Mouse (Mus musculus): ENCODE data around the gene Smarca1. TPM values are rescaled to one million over a fixed set of nuclear protein-coding genes. Genes with fewer than 3 reads are reported as not detected.

Smarca1 gene
- polyA plus RNA-seq, 1 experiment from 2014 or later: 47.1 TPM

DNA sequence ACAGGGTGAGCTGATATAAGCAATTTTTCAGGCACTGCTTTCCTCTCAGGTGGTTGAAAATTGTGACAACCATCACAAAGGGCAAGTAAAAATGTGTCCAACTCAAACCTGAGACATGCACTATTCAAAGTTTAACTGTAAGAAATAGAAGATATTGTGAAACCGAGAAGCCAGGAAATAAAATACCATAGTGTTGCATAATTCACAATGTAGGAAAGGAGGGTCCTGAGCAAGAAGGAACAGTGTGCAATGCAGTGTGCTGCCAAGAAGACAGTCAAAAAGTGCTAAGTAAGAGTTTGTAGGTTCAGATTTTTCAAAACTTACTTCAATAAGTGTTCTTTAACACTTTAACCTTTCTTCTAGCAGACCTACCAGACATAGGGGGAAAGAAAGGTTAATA is 128.3 kb downstream of the Smarca1 start:
- H3K4me1 ChIP-seq (replicated peaks): no peaks in the 10 kb centered on the region
- ATAC-seq (ENCODE audit: insufficient number of reproducible peaks, insufficient read depth, low FRiP score, low TSS enrichment, low read depth): no peak
- no peaks in the 10 kb centered on the region for H3K27me3 ChIP-seq
- no peak overlapping the region for H3K27ac ChIP-seq
- no peak overlapping the region for H3K4me3 ChIP-seq (replicated peaks)
- no peak overlapping the region for H3K4me2 ChIP-seq
- no peaks in the 10 kb centered on the region for H3K9me3 ChIP-seq
- WGBS: 89% methylated on average over 1 of the region's 1 CpGs
- H3K9ac ChIP-seq (replicated peaks): no peak overlapping the region
- H3K36me3 ChIP-seq: no peaks in the 10 kb centered on the region

DNA sequence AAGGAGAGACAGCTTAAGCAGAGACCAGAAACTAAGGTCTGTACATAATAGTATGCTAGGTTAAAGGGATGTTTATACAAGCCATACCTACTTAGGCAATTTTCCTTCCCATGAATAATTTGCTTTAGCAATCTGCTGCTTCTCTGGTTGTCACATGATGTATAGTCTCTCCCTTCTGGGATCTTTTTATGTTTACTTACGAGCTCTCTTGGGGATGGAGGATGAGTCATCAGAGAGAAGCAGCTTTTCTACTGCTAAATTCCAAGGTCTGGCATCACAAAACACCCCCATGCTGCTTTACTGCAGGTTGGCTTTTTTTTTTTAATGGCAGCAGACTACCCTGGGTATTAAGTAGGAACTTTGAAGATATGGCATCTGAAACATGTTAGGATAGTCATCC is 132.6 kb downstream of the Smarca1 start:
- H3K9me3 ChIP-seq: no peaks in the 10 kb centered on the region
- no peaks in the 10 kb centered on the region for H3K36me3 ChIP-seq
- H3K4me1 ChIP-seq (replicated peaks): no peaks in the 10 kb centered on the region
- no peak overlapping the region for H3K4me2 ChIP-seq
- 48% methylated on average over 1 of the region's 1 CpGs for WGBS
- H3K9ac ChIP-seq (replicated peaks): no peak overlapping the region
- H3K4me3 ChIP-seq (replicated peaks): no peak overlapping the region
- H3K27me3 ChIP-seq: no peaks in the 10 kb centered on the region
- no peak overlapping the region for H3K27ac ChIP-seq
- ATAC-seq (ENCODE audit: insufficient number of reproducible peaks, insufficient read depth, low FRiP score, low TSS enrichment, low read depth): no peak

Other genes with a start within 250 kb of the Smarca1 start
- gene Ocrl, start 19.4 kb upstream of the Smarca1 start, polyA plus RNA-seq (2016; fragmentation: Nextera tagmentation; extraction: Ambion mirVana): 25.2 and 25.4 TPM in 2 replicates
- gene Apln, start 141.9 kb upstream of the Smarca1 start, polyA plus RNA-seq (2016; fragmentation: Nextera tagmentation; extraction: Ambion mirVana): 6.1 and 6.7 TPM in 2 replicates
- gene Xpnpep2, start 215.8 kb upstream of the Smarca1 start, polyA plus RNA-seq (2016; fragmentation: Nextera tagmentation; extraction: Ambion mirVana): 2.6 and 3.7 TPM in 2 replicates

Measured in limb, embryonic 12.5 days (tissue).